Mouse (Mus musculus) urinary bladder, postnatal 25 days (tissue): ENCODE measurements around the gene Olfr982.
A peak's percentile ranks its signal among the peaks of the same experiment; 100 is the strongest.

Experiments
- DNase-seq: peaks from one replicate; pipeline ENCODE4 v3.0.0; 2022; ENCODE audit warnings: low spot score

Gene Olfr982

DNA sequence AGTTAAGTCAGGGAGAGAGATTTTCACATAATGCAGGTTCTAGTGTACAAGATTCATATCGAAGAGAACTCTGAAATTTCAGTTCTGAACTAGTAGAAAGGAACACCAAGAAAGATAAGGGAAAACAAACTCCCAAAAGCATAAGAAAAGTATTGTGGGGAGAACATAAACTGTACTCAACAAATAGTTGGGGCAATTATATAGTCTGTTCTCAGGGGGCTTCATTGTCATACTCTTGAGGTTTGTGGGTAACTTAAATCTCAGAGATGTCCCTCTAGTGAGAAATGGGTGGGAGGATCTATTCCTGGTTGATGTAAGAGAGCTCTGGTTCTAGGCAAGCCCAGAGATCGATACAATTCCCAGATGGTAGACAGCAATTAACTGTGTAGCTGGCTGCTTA lies at the start of gene Olfr982:
TSS of gene Olfr982 (plus strand) at position 301 of the 400 bp plus-strand sequence.
- DNase-seq: no peak

DNA sequence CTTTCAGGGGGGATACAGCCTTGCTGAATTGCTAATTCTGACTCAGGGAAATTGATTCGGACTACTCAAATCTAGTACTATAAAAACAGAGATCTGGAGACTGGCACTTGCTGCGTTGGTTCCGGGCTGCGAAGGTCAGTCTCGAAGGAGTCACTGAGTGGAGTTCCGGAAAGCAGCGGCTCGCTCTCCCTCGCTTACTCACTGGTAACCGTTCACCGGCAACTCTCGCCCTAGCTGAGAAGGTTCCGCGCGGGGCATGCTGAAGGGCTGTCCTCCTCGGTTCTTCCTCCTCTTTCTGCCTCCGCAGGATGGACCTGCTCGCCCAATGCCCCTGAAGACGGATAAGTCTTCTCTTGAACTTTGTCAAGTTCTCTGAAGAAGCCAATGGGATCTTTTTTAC lies 23.5 kb upstream of the Olfr982 start:
- DNase-seq: no peak

DNA sequence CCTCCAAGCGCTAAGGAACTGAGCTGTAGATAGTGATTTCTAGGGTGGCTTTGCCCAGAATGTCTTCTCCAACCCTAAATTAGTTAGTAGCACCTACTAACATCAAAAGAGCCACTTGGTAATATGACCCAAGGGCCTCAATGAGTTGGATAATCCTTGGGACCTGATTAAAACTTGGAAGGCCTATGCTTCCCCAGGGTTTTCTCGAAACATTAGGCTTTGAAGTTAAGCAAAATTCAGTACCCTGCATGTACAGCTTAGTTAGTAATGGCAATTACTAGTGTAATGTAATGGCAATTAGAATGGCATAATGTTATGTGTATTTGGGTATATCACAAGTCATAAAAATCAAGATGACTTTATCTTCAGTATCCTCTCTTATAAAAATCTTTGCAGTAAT lies 19.9 kb downstream of the Olfr982 start, which contains the start of gene Olfr983:
TSS of gene Olfr983 (minus strand) at position 101 of the 400 bp plus-strand sequence.
- no peak for DNase-seq

DNA sequence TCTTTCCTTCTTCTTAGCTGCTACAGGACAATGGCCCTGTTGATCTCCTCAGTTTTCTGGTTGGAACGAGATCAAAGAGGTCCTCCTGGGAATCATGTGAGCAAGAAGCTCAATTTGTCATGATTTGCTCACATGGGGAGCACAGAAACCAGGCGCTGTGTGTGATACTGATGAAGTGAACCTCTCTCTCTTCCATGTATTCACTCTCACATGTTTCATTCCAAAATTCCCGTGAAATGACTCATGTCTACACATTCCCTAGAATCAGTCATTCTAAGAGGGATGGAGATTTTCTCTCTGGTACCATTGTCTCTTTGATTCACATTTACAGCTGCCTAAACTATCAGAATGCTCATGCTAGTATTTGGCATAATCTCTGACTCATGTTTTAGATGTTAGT lies 21.1 kb downstream of the Olfr982 start:
- no peak for DNase-seq

DNA sequence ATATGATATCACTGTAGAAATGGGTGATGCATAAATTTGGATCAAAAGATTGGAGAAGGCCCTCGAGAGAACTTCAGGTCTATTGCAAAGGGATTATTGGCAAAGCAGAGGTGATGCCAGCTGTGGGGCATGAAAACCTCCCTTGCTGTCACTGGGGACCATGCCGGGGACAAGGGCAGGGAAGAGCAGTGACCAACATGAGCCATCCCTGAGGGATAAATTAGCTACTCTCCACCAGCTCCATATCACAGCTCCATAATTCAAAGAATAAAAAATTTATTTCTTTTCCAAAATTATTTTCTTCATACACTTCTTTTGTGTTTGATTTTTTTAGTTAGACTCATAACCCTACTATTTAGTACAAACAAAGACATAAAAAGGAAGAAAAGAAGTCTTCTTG lies 40.5 kb downstream of the Olfr982 start, which contains the start of gene Olfr984:
TSS of gene Olfr984 (minus strand) at position 101 of the 400 bp plus-strand sequence.
- DNase-seq: no peak

DNA sequence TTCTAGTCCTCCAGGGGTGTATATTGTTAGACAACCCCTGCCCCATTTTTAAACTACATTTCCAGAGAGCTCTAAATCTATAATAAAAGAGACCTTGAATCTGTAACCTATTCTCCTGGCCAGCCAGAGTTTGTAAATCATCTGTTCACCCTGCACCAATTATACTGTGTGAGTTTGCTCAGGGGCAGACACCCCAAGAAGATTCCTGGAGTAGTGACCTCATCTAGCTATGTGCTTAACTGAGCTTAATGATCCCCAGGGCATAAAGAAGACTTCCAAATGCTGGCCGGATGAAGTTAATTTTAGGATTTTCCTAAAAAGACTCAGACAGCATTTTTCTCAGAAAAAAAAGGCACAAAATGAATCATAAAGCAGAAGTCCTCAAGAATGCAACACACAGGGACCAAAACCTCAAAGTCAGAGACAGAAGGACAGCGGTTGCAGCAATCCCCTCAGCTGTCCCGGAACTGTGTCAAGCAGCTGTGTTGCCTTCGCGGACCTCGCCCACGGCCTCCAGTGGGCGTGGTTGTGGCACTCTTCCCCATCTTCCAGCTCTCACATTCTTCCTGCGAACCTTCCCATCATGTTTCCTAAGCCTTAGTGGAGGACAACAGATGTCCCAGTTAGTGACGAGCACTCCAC lies 43.1 kb downstream of the Olfr982 start:
- peak; percentile 47 for DNase-seq

DNA sequence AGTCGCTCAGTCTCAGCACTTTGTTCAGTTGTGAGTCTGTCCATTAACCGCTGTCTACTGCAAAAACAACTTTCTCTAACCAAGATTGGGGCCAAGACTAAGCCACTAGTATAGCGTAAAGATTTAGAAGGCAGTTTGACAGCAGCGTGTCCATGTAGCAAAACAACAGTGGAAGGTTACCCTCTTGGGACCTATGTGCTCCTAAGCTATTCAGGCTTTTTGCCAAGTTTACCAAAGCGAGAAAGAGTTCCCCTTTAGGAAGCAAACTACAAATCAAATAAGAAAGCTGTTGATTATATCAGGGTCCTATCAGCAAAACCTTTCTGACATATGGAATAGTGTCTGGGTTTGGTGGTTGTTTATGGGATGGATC lies 43.6 kb downstream of the Olfr982 start:
- DNase-seq: no peak
